Mouse (Mus musculus) retina, postnatal 1 day (tissue): Measurements from ENCODE around the gene Efna4.

Source experiments
- DNase-seq: peaks from one replicate; pipeline ENCODE4 v3.0.0-alpha.2; 2012

Gene Efna4

DNA sequence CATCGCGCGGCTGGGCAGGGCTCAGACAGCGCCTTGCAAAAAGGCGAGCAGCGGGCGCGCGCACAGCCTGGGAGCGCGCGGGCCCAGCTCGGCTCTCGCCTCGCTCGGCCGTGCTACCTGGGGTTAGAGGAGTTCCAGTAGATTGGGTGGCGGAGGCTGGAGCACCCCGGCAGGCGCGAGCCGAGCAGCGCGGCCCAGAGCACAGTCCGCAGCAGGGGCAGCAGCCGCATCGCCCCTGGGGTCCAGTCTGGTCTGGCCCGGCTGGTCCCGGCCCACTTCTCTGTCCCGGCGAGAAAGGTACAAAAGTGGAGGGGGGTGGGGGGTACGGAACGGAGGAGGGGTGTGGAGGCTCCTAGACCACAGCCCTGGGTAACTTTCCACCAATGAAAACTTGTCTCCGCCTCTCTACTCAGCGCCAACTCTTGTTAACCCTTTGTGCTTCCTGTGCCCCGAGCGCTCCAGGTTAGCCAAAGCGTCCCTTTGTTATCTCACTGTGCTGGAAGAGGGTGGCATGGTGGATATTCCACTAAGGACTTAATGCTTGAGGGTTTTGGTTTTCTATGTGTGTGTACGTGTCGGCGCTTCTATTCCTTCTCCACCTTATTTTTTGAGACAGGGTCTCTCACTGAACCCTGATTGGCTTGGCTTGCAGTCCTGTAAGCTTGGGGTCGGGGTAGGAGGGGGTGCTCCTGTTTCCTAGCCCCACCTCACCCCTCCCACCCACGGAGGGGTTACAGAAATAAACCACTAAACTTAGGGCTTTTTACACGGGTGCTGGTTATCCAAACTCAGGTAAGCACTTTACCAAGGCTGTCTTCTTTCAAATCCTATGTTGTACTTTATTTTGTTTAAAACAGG lies at the start of gene Efna4:
TSS of gene Efna4 (minus strand) at position 308 of the 858 bp plus-strand sequence.
- DNase-seq, result peak; percentile 84

DNA sequence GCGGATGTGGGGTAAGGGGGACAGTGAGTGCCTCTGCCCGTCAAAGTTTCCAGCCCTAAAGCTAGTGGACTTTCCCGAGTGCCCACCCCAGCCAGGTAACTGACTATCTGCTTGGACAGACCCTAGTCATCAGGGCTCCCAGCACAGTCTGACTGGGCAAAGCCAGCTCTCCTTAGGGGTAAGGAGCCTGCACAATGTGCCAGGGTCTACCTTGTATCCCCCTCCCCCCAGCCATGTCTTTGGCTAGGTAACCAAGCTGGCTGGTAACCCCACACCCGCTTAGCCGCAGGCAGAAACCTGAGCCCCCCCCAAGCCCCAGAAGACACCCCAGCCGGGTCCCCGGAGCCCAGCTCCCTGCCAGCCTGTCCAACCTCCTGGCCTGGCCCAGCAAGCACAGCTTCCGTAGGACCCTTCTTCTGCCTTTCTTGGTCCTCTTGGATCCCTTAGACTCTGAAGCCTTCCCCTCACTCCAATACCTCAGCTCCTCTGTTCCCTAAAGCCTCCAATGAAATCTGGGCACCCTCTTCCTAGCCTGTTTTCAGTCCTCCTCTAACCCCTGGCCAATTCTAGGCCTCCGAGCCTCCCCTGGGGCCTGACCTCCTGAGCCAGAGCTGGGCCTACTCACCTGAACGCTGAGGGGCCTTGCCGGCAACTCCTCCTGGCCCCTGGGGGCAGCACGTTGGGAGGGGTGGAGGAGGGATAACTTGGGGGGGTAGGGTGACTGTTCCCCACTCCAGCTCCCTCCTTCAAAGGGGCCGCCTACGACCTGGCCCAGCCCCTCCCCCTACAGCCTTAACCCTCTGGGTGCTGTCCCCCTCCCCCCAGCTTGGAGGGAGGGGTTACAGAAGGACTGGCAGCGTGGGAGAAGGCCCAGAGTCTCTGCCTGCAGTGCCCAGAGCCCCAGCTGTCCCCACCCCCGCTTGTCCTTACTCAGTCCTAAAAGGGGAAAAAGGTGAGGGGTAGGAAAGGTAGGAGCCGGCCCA lies 48.9 kb upstream of the Efna4 start:
- no peak for DNase-seq

DNA sequence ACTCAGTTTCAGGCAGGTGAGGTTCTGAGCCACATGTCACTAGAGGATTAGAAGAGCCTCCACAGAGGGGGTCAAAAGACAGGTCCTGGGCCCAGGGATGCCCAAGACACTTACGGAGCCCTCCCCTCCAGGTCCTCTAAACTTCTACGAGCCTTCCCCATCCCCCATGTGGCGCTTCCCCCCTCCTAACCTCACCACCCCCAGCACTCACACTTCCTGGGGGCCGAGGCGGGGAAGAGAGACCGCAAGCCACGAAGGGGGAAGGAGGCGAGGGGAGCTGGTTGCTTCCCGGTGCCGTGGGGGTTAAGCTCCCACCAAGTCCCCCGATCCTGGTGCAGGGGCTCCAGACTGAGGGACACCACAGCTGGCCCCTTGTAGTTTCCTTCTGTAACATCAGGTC lies 47.6 kb upstream of the Efna4 start:
- no peak for DNase-seq

DNA sequence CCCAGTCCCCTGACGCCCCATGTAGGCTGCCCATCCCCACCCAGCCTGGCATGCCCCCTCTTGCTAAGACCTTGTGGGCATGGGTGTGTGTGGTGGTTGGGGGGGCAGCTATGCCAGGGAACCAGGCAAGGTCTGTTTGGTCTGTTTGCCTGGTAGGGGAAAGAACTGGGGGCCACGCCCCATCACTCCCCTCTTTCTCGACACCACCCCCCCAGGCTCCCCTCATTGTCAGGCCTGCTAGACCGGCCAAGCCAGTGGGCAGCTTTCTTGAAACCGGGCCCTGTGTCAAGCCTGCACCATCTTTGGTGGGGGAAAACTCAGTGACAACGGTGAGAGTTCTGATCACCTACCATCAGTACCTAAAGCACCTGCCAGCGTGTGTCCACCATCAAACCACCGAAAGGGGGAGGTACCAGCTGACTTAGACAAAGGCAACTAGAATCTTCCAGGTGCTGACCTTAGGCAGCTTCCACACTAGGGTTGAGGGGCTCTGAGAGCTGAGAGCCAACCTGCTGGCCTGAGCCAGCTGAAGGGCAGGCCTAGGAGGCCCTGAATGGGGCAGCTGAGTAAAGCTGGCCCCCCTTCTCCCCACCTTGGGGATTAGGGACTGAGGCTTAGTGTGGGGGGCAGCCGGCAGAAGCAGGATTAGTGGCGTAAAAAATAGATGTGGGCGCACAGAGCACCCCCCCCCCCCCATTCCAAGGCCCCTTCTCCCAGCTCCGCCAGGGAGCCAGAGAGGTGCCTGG lies 46.7 kb upstream of the Efna4 start:
- peak; percentile 73 for DNase-seq

GRCm38 (mm10) chr3:89383651-89384255 lies 45.9 kb upstream of the Efna4 start:
- no peak for DNase-seq

- DNase-seq, result no peak
Measured at GRCm38 (mm10) chr3:89382950-89383349, 45.1 kb upstream of the Efna4 start.

GRCm38 (mm10) chr3:89382033-89382882 lies 44.4 kb upstream of the Efna4 start:
- DNase-seq, result no peak

- no peak for DNase-seq
Measured at GRCm38 (mm10) chr3:89381233-89381632, 43.4 kb upstream of the Efna4 start.

- DNase-seq, result no peak
Measured at GRCm38 (mm10) chr3:89380711-89381110, 42.9 kb upstream of the Efna4 start.

DNA sequence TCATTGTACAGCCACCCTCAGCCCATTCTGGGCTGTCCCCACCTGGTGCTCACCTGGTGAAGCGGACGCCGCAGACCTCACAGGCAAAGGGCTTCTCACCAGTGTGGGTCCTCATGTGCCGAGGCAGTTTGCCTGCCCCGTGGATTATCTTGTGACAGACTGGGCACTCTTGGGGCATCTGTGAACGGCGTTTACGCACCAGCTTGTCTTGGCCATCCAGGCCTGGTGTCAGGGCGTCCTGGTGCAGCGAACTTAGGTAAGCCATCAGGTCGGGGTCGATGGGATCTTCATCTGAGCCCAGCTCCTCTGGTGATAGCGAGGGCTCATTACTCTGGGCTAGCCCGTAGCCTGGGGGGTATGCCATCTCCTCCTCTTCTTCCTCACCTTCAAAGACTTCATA lies 42.5 kb upstream of the Efna4 start:
- no peak for DNase-seq

GRCm38 (mm10) chr3:89379388-89380131 lies 41.7 kb upstream of the Efna4 start:
- DNase-seq, result no peak

GRCm38 (mm10) chr3:89378394-89379067 lies 40.7 kb upstream of the Efna4 start:
- peak; percentile 90 for DNase-seq

- DNase-seq, result no peak
Measured at GRCm38 (mm10) chr3:89377831-89378230, 40.0 kb upstream of the Efna4 start.

DNA sequence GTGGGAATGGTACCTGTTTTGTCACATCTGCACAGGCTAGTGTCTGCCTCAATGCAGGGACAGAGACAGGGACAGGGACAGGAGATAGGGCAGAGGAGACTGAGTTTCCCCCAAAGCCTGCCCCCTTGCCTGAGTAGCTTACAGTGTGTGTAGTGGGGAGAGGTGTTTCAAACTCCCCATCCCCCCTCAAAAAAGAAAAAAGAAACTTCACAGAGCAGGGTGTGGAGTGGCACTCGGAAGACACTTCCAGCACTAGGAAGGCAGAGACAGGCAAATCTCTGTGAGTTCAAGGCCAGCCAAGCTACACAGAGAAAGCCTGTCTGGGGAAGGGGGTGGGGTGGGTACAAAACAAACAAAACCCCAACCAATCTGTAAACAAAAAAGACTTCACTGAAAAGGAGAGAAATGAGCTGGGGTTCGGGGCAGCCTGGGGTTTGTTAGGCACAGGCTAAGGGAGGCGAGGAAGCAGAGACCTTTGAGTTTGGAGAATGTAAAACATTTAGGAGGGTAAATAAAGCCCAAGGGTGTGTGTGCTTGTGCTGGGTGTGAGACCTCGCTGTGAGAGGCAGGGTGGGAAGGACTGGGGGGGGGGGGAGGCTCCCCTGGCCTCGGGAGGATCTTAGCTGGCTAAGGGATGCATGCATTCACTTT lies 35.9 kb upstream of the Efna4 start:
- DNase-seq, result no peak

GRCm38 (mm10) chr3:89367338-89367737 lies 29.5 kb upstream of the Efna4 start:
- no peak for DNase-seq

DNA sequence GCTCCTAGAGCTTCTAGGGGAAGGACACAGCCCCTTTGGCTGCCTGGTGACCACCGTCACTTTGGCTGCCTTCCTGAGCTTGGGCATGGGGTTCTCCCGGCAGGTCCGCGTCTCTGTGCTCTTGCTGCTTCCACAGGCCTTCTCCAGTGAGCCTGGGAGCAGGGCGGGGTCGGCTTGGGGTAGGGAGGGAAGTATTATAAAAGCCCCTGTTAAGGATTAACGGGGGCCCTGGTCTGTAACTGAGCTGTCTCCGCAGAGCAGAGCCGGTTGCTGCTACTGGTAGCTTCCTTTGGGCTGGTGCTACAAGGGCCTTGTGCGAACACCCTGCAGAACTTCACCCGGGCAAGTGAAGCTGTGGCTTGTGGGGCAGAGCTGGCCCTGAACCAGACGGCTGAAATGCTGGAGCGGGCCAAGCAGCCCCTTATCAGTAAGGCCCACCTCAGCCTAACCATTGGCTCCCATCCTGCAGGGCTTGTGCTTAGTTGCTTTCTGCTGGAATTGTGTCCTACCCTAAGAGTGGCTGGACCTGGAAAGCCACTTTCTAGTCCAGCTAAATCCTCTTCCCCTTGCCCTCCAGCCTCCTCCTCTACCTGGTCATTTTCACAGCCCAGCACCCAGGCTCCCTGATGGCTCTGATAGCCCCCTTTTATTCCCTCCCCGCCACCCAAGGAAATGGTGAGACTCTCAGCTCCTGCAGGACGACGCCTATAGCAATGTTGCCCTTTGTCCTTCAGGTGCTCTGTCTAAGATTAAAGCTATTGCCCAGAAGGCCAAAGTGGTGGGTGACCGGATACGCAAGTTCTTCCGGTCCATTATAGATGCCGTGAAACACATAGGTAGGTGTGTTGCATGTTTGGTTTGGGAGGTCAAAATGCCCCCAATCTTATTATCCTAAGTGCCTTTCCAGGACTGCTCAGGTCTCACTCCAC lies 27.9 kb upstream of the Efna4 start:
- DNase-seq, result no peak

DNA sequence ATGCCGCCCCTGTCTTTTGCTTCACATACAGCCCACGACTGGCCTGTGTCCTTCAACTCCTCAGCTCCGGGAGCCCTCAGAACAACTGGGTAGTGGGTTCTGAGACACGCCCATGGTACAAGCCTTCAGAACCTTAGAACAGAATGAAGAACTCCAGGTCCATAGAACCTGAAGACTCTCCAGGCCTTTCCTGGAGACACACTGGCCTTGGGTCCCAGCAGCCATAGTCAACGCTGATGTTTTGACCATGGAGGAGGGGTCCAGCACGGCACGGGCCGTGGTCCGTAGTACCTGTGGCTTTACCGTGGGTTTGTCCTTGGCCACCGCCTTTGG lies 27.3 kb upstream of the Efna4 start, which contains the start of gene Dcst1:
TSS of gene Dcst1 (minus strand) at position 101 of the 333 bp plus-strand sequence.
- no peak for DNase-seq

- DNase-seq, result no peak
Measured at GRCm38 (mm10) chr3:89364631-89365030, 26.8 kb upstream of the Efna4 start.
